Mouse (Mus musculus): ENCODE data around the gene Gas2l2.

The Gas2l2 gene

DNA sequence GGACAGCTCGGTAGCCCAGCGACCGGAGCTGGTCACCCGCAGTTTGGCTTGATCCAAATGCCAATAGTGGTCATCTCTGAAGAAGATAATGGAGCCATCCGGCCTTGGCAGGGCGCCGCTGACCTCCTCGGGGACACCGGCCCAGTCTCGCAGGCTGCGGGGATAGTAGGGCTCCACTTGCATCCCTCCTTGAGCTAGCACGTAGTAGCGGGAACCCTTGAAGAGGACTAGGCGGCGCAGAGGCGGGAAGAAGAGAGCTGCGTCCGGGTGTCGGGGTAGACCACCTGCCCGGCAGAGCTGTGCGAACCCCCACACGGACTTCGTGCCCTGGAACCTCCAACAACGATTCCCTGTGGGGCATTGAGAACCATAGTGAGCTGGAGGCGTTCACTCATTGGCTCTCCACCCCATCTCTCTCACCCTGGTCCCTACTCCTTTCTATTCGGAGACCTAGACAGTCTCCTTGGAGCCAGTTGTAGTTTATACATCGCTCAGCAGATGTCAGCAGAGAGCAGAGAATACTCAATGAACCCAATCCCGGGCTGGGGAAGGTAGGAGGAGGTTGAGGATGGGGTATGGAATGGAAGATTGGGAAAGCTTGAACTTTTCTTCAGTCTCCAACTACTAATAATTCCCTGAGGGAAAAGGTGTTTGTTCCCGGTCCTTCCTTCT lies 13.5 kb upstream of the Gas2l2 start:
- peak; percentile 45 for DNase-seq (ENCODE audit: low spot score)

DNA sequence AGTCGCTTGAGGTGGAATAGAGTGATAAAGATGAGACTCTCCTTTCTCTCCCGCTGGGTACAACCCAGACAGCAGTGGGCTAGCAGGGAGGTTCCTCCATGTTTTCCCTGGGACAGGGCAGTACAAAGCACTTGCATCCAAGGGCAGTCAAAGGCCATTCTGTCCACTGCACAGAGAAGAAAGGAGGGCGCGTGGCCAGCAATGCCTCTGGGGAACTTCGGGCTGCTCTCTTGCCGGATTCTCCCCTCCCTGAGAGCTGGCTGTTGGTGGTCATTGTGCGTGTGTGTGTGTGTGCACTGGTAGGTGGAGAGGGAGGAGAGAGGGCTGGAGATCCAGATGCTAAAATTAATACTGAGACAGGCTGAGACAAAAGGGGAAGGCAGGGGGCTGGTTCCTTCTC lies 12.0 kb upstream of the Gas2l2 start:
- no peak for DNase-seq (ENCODE audit: low spot score)

DNA sequence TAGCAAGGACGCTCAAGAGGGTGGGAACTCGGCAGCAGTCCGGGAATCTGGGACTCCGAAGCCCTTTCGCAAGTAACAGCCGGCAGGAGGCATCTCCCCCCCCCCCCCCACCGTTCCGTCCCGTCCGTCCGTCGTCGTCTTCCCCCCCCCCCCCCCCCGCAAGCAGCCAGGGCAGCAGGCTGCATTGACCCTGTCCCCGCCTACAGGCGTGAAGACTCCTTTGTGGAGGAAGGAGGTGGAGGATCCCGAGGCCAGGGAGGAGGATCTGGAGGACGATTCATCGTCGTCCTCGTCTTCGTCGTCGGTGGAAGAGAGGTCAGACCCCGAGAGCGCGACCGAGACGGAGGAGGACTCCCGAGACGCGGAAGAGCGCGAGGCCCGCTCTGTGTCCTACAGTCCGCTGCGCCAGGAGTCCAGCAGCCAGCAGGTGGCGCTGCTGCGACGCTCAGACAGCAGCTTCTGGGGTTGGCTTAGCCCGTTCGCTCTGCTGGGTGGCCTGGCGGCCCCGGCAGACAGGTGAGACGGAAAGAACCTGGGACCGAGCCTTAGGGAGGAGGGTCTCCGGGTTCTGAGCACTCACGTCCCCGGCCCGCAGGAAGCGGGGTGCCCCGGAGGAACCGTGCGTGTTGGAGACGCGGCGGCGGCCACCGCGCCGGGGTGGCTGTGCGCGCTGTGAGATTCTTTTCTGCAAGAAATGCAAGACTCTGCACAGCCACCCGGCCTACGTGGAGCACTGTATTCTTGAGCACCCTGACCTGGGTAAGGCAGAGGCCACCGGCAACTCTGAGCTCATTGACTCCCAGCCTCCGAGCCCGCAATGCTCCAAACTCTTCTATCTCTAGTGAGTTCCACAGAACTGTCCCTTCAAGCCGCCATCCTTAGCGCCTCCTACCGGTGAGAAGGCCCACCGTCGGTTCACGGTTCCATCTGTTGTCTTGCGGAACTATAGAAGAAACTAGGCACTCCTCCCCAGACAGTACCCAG lies 11.1 kb upstream of the Gas2l2 start:
- peak; percentile 87 for DNase-seq (ENCODE audit: low spot score)

DNA sequence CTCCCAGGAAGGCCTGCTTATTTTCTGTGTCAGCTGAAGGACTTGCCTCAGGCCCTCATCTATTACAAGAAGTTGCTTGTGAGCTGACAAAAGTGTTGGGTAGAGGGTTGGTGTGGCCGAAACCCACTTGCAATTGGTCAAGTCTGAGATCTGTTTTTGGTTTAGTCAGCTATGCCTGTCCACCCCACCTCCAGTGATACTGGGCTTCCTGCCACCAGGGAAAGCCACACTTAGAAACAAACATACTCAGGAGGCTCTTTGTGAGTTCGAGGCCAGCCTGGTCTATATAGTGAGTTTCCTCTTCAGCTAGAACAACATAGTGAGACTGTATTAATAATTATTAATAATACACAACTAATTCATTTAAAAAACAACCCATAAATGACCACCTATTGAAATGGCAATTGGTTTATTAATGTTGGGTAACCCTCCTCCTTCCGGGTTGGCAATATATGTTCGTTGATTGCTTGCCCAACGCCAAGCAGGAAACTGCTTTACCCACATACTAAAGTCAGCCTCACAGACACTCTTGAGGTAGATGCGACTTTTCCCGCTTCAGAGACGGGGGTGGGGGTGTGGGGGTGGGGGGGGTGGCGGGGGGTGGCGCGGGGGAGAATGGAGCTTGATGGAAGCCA lies 10.3 kb upstream of the Gas2l2 start:
- DNase-seq (ENCODE audit: low spot score): no peak

DNA sequence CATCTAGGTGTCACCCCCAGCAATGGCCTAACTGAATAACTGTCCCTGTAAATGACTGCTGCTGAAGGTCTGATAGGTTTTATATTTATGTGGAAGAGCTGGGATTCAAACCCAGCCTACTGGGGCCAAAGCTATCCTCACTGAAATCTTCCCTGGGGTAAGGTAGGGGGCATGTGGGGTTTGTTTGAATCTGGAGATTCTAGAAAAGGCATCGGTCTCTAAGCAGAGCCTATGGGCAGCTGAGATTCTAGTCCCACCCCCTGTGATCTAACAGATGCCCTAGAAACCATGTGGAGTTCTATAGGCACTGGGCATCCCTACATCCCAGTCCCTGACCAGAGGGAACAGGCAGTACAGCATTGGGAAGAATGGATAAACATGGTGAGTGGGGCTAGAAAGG lies 8.1 kb upstream of the Gas2l2 start, which contains the start of gene 1700020L24Rik:
1700020L24Rik (plus strand) TSS at position 301 of the 400 bp plus-strand sequence.
- no peak for DNase-seq (ENCODE audit: low spot score)

DNA sequence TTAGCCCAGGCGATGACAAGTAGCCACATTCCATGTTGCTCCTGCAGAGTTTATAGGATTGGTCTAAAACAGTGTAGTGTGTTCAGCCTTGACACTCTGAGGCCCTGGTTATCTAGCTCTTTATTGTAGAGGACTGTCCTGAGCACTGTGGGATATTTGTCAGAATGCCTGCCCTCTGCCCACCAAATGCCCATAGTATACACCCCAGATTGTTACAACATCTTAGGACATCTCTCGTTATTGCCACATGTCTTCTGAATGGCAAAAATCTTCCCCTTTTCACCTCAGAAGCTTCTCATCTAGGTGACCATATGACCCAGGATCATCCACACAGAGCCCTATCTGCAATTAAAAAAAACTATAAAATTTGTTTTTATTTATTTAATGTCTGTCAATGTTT lies 3.3 kb upstream of the Gas2l2 start:
- DNase-seq (ENCODE audit: low spot score): no peak

DNA sequence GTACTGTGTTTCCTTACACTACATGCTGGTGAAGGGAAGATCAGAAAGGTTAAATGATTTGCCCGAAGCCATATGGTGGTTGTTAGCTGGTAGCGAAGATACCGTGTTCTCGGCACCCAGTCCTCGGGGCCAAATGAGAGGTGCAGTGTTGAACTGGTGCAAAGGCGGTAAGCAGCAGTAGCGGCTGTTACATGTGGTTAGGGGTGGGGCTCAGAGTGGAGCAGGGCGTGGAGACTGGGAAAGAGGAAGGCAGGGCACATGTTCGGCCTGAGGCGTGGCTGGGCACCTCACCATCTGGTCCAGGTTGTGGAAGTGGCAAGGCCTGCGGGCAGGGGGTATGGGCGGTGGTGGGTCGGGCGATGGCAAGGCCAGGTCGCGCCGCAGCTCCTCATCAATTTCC lies 2.3 kb downstream of the Gas2l2 start:
- no peak for DNase-seq (ENCODE audit: low spot score)

DNA sequence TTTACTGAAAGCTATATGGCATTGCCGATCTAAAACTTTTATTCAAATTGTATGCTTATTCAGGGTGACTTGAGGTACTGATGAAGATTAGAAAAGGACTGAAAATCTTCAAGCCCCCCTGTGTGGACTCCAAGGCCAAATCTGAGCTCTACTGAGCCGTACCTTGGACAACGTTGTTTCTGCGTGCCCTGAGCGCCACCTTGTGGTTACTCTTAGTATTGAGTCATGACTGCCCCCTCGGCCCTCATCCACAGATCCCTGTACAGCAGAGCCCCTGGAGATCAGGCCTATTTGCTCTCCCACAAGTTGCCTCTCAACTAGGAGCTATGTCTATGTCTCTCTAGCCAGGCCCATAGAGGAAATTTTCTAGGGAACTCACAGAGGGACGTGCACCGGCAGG lies 4.6 kb downstream of the Gas2l2 start:
- DNase-seq (ENCODE audit: low spot score): peak; percentile 49

DNA sequence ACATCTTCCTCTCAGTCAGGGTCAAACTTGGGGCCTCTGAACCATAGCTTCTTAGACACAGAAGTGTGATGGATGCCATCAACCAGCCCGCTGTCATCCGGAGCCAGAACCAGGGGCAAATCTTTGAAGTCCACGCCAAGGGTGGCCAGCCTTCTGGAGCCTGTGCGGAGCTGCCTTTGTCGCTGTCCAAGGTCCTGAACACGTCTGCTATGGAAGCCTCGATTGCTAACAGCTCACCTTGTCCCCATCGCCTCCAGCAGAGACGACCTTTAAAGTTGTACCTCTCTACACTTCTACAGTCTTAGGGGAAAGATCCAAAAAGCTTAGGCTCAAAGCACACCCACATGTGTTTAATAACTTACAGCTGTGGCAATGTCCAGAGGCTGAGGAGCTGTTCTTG lies 8.0 kb downstream of the Gas2l2 start:
- DNase-seq (ENCODE audit: low spot score): peak; percentile 59

DNA sequence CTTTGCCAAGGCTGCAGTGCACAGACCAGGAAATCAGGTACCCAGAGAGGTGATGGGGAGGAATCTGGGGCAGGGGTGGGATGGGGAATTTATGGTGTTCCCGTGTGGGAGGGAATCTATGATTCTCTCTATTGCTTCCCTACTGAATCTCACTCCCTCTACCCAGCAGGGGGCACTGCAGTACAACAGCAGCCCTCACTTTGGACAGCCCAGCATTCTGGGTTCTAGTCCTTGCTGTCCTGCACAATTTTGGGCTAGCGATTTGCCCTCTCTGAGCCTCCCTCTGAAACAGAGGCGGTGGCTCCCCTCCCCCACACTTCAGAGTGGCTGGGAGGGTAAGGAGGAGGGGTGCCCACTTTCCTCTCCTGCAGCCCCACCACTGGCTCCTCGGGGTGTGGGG lies 8.9 kb downstream of the Gas2l2 start:
- no peak for DNase-seq (ENCODE audit: low spot score)

DNA sequence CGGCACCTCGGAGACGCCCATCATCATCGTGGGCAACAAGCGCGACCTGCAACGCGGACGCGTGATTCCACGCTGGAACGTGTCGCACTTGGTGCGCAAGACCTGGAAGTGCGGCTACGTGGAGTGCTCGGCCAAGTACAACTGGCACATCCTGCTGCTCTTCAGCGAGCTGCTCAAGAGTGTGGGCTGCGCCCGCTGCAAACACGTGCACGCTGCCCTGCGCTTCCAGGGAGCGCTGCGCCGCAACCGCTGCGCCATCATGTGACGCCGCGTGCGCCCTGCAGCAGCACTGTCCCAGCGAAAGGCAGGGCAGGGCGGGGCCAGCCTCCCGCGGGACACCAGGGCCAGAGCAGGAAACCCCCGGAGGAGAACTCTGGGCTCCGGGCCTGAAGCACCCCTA lies 10.7 kb downstream of the Gas2l2 start:
- no peak for DNase-seq (ENCODE audit: low spot score)

DNA sequence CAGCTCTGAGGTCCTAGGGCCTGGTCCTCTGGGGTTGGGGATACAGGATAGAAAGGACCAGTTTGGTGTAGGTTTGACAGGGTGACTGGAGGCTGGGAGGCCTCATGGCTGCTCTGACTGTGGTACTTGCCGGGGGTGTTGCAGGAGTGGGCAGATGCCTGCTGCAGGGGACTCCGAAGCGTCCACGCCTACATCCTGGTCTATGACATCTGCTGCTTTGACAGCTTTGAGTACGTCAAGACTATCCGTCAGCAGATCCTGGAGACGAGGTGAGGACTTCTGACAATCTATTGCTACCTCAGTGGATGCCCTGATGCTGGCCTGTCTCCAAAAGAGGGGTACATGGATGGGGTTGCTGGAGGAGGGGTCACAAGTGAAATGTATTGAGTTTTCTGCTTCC lies 11.5 kb downstream of the Gas2l2 start:
- no peak for DNase-seq (ENCODE audit: low spot score)

DNA sequence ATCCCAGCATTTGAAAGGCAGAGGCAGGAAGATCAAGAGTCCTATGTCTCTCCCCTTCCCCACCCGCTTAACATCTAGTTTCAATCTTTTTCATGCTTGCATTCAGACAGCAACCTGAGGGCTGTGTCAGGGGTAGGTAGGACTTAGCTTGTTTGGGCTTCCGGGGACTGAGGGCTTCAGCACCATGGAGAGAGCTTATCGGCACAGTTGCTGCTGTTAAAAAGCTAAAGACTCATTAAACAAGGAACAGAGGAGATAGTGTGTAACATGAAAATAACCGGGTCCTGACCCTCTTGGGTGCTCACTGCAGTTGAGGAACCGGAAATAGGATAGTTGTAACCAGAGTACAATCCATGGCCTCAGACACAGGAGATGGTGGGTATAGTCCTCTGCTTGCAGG lies 12.2 kb downstream of the Gas2l2 start:
- DNase-seq (ENCODE audit: low spot score): peak; percentile 63

DNA sequence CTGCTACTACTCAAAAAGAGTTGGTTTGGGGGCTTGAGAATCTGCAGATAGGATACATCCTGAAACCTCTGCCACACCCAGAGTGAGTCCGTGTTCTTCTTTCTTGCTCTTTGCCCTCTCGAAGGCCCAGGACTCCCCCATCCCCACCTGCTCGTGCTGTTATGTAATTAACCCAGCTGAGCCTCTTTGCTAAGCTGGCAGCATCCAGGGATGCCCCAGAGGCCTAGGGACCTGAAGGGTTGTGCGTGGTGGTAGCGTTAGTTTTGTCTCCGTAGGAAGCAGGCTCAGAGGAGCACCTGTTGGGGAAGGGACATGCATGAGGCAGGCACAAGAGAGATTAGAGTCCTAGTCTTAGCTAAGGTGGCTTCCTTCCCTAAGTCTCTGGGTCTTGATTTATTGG lies 18.7 kb downstream of the Gas2l2 start:
- DNase-seq (ENCODE audit: low spot score): no peak

DNA sequence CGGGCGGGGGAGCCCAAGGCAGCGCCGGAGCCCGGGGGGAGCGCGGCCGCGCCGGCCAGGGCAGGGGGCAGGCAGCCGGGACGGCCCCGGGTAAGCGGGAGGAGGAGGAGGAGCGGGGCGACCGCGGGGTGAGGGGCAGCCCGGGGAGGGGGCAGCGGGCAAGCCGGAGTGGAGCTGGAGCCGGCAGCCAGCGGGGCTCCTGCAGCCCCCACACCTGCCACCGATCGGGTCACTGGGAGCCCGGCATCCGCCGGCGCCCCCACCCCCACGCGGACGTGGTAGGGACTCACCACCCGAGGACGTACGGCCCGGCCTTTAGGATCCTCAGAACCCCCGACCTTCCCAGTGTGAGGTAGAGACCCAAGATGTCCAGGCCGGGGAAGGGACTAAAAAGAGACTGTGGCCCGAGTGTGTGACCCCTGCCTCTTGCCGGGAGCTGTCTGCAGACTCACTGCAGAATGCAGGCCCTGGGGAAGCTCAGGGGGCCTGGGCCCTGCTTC lies 19.4 kb downstream of the Gas2l2 start:
- DNase-seq (ENCODE audit: low spot score): no peak

DNA sequence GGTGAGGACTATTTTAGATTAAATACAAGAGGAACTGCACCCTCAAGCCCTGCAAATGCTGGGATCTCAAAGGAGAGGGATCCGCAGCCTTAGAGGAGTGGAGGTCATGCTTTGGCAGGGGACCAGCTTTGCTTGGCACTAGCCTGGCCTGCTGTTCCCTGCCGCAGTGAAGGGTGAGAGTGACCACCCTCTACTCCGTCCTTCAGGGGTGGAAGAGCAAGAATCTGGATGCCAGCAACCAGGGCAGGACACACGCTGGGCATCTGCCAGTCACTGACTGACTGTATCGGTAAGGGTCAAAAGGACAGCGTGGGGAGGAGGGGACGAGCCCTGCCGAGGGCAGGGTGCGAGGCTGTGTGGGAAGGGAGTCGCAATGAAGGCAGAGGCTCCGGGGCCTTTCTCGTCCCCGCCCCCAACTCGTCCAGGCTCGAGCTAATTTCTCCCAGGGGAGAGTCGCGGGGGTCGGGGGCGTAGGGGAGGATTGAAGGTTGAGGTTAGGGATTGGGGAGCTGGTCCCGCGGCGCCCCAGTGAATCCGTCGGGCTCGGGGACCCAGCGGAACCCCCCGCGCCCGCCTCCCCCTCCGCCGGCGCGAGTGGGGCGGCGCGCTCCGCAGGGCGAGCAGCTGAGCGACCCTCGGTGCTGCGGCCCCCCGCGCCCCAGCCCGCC lies 20.0 kb downstream of the Gas2l2 start, which contains the start of gene Rasl10b:
Rasl10b (plus strand) TSS at position 51 of the 668 bp plus-strand sequence.
- peak; percentile 21 for DNase-seq (ENCODE audit: low spot score)

DNA sequence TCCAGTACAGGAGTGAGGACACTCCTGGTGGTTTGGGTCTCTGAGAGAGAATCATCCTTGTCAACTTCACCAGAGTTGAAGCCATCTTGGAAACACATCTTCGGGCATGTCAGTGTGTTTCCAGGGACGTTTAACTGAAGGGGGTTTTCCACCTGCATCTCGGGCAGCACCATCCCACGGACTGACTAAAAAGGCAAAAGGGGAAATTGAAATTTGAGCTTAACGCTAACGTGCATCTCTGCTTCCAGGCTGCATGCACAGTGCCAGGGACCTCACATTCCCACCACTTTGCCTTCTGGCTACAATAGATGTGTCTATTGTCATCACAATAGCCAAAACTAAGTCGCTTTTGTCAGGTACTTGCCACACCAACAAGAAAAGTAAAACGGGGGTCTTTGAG lies 21.0 kb downstream of the Gas2l2 start:
- no peak for DNase-seq (ENCODE audit: low spot score)

DNA sequence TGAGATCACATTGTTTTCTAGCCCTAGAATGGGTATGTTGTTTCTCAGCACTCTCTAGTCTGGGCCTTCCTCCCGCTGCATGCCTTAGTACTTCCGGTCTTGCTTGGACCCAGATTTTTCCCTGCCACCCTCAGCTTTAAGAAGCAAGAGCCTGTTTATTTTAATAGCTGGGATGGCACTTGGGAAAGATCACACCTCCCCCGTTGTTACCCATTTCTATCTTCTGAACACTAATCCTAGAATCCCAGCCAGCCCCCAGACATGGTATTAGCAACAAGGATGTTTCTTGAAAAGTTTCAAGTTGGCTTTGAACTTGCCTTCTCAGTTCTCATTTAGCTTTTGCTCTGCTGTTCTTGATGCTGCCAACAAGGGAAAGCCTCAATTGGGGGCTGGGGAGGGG lies 22.9 kb downstream of the Gas2l2 start:
- DNase-seq (ENCODE audit: low spot score): no peak

DNA sequence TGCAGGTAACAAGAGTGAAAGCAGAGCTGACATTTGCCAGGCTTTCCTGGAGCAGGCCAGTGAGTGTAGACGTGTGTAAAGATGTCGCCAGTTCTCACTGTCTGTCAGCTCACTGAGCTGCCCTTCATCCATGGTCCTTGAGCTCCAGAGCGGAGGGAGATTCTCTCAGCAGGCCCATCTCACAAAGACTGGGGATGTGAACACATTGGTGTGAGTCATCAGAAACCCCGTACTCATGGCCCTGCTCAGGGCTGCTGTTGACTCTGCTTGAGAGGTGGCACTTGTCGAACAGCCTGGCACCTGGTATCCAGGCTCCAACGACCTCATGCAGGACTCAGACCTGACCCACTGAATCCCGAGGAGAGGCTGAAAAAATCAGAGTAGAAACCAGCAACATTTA lies 25.5 kb downstream of the Gas2l2 start:
- no peak for DNase-seq (ENCODE audit: low spot score)

DNA sequence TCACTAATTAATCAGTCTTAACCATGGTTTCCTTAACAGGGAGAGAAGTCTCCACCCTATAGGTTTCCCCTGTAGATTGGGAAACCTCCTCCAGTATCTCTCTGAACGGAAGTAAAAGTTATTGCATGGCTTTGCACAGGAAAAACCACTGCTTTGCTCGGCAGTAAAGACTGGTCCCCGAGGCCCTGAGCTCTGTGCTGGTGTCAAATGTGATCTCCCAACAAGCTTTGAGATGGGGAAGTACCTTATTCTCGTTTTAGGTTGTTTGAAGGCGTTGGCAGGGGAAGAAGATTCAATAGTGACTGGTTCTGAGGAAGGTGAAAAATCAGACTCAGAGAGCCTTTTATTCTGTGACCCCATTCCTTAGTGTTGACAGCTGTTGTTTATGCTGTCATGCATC lies 30.5 kb downstream of the Gas2l2 start:
- DNase-seq (ENCODE audit: low spot score): no peak

DNA sequence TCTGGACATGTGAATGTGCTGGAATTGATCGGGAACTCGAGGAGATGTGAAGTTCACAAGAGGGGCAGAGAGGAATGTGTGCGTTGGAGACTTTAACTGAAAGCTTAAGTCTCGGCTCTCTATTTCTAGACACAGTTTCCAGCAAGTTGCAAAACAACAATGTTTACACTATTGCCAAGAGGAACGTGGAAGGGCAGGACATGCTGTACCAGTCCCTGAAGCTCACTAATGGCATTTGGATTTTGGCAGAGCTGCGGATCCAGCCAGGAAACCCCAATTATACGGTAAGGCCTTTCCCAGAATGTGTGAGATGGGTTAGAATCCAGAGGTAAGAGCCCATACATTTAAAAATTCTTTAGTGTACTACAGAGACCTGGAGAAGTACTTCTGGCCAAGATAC lies 31.6 kb downstream of the Gas2l2 start:
- DNase-seq (ENCODE audit: low spot score): no peak

Measured in testis, postnatal 14 days (tissue).